Mouse (Mus musculus): ENCODE measurements around the gene Snapc3. TPM values are rescaled to one million over a fixed set of nuclear protein-coding genes. Genes with fewer than 3 reads are reported as not detected.
"Not testable (repeated sequence)": the region's sequence is repeated elsewhere in the genome, so short reads cannot be mapped to it uniquely, and the experiment has no call there.

Snapc3 gene
- polyA plus RNA-seq, 1 experiment from 2014 or later, result 54.1 TPM

DNA sequence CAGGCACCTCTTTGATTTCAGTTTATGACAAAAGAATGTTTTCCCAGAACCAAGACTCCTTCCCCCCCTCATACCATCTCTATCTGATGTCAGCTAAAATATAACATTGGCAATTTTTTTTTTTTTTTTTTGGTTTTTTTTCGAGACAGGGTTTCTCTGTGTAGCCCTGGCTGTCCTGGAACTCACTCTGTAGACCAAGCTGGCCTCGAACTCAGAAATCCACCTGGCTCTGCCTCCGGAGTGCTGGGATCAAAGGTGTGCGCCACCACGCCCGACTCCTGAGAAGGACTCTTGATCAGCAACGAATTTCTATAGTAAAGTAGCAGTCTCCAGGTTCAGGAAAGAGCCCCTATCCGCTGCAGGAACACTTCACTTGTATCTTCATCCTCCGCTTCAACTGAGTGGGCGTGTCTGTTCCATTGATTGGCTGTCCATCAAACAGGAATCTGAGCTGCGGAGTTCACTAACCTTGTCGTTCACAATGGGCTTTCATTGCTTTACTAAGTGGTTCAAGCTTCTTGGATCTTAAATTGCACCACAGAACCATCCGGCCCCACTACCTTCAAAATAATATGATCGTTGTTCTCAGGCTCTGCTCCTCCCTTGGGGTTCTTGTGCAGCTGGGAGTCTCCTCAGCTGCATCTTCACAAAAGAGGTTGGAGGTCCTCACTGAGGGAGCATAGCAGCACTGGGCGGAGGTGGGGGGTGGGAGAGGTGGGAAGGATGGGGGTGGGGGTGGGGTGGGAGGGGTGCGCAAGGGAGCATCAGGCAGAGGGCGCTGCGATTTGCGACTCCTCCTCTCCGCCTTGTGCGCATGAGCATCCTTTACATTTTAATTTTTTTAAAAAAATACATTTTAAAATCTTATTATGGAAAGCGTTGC is 82.9 kb downstream of the Snapc3 start:
- peak overlapping the region; percentile 63 for H3K4me2 ChIP-seq (ENCODE audit: low read length)
- peak overlapping the region; percentile 62 for H3K27ac ChIP-seq (ENCODE audit: low read depth, low read length)
- H3K9me3 ChIP-seq (ENCODE audit: control insufficient read depth, low read length), result no peaks in the 10 kb centered on the region
- peak overlapping the region; percentile 47 for H3K9ac ChIP-seq (ENCODE audit: low read depth, low read length)
- H3K4me3 ChIP-seq (ENCODE audit: low read length), result peak overlapping the region; percentile 44
- H3K27me3 ChIP-seq (replicated peaks; ENCODE audit: control insufficient read depth, insufficient read depth, low read length), result no peaks in the 10 kb centered on the region
- no peaks in the 10 kb centered on the region for H3K4me1 ChIP-seq (ENCODE audit: control insufficient read depth, insufficient read depth, low read depth, low read length)
- ATAC-seq, result peak; percentile 93
- 7% methylated on average over 22 of the region's 22 CpGs for WGBS
- no peaks in the 10 kb centered on the region for H3K36me3 ChIP-seq (ENCODE audit: control insufficient read depth, insufficient read depth, low read length)

GRCm38 (mm10) chr4:83501037-83501430 is 83.5 kb downstream of the Snapc3 start:
- Histone ChIP-seq H3K27ac (ENCODE audit: low read depth, low read length) (no peak overlapping the region), H3K4me3 (ENCODE audit: low read length) (peak overlapping the region; percentile 44), H3K9ac (ENCODE audit: low read depth, low read length) (peak overlapping the region; percentile 51), H3K27me3 (replicated peaks; ENCODE audit: control insufficient read depth, insufficient read depth, low read length) (no peaks in the 10 kb centered on the region), H3K4me1 (ENCODE audit: control insufficient read depth, insufficient read depth, low read depth, low read length) (no peaks in the 10 kb centered on the region), H3K36me3 (ENCODE audit: control insufficient read depth, insufficient read depth, low read length) (no peaks in the 10 kb centered on the region), H3K4me2 (ENCODE audit: low read length) (peak overlapping the region; percentile 63), H3K9me3 (ENCODE audit: control insufficient read depth, low read length) (no peaks in the 10 kb centered on the region)
- ATAC-seq, result peak; percentile 80
- WGBS, result 29% methylated on average over 7 of the region's 7 CpGs

GRCm38 (mm10) chr4:83509600-83509999 is 92.1 kb downstream of the Snapc3 start:
- Histone ChIP-seq H3K4me3 (ENCODE audit: low read length) (no peak overlapping the region), H3K4me1 (ENCODE audit: control insufficient read depth, insufficient read depth, low read depth, low read length) (no peaks in the 10 kb centered on the region), H3K9me3 (ENCODE audit: control insufficient read depth, low read length) (no peaks in the 10 kb centered on the region), H3K27ac (ENCODE audit: low read depth, low read length) (no peak overlapping the region), H3K36me3 (ENCODE audit: control insufficient read depth, insufficient read depth, low read length) (no peaks in the 10 kb centered on the region), H3K27me3 (replicated peaks; ENCODE audit: control insufficient read depth, insufficient read depth, low read length) (no peaks in the 10 kb centered on the region), H3K4me2 (ENCODE audit: low read length) (no peak overlapping the region), H3K9ac (ENCODE audit: low read depth, low read length) (no peak overlapping the region)
- no peak for ATAC-seq
- 60% methylated on average over 2 of the region's 2 CpGs for WGBS

DNA sequence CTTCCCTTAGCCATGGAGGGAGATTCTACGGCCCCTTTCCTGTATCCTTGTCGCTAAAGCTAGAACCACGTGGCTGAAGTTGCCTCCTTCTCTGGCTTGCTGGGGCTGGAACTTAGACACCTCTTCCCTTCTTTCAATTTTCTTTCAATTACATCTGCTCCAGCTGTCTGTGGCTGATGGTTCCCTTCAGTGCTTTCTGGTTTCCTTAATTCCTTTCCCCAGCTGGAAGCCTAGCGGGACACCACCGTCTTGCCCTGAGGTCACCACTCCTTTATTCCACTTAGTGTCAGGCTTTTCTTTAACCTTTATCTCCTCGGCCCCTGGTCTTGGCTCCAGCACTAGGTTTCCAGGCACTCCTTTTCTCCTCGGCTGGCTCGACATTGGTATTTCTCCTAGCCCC is 93.6 kb downstream of the Snapc3 start:
- Histone ChIP-seq H3K9ac (ENCODE audit: low read depth, low read length) (no peak overlapping the region), H3K4me3 (ENCODE audit: low read length) (no peak overlapping the region), H3K27me3 (replicated peaks; ENCODE audit: control insufficient read depth, insufficient read depth, low read length) (no peaks in the 10 kb centered on the region), H3K4me1 (ENCODE audit: control insufficient read depth, insufficient read depth, low read depth, low read length) (no peaks in the 10 kb centered on the region), H3K27ac (ENCODE audit: low read depth, low read length) (no peak overlapping the region), H3K4me2 (ENCODE audit: low read length) (no peak overlapping the region), H3K36me3 (ENCODE audit: control insufficient read depth, insufficient read depth, low read length) (no peaks in the 10 kb centered on the region), H3K9me3 (ENCODE audit: control insufficient read depth, low read length) (no peaks in the 10 kb centered on the region)
- no peak for ATAC-seq
- 35% methylated on average over 8 of the region's 8 CpGs for WGBS

- WGBS, result 86% methylated on average over 3 of the region's 3 CpGs
- Histone ChIP-seq H3K36me3 (ENCODE audit: control insufficient read depth, insufficient read depth, low read length) (no peaks in the 10 kb centered on the region), H3K27ac (ENCODE audit: low read depth, low read length) (no peak overlapping the region), H3K9ac (ENCODE audit: low read depth, low read length) (no peak overlapping the region), H3K9me3 (ENCODE audit: control insufficient read depth, low read length) (no peaks in the 10 kb centered on the region), H3K4me3 (ENCODE audit: low read length) (no peak overlapping the region), H3K27me3 (replicated peaks; ENCODE audit: control insufficient read depth, insufficient read depth, low read length) (no peaks in the 10 kb centered on the region), H3K4me1 (ENCODE audit: control insufficient read depth, insufficient read depth, low read depth, low read length) (no peaks in the 10 kb centered on the region), H3K4me2 (ENCODE audit: low read length) (no peak overlapping the region)
- no peak for ATAC-seq
These were observed 94.7 kb downstream of the Snapc3 start for GRCm38 (mm10) chr4:83512217-83512616.

GRCm38 (mm10) chr4:83512644-83513043 is 95.1 kb downstream of the Snapc3 start:
- 75% methylated on average over 2 of the region's 2 CpGs for WGBS
- no peak for ATAC-seq
- Histone ChIP-seq H3K4me1 (ENCODE audit: control insufficient read depth, insufficient read depth, low read depth, low read length) (no peaks in the 10 kb centered on the region), H3K27ac (ENCODE audit: low read depth, low read length) (no peak overlapping the region), H3K4me3 (ENCODE audit: low read length) (no peak overlapping the region), H3K9ac (ENCODE audit: low read depth, low read length) (no peak overlapping the region), H3K36me3 (ENCODE audit: control insufficient read depth, insufficient read depth, low read length) (no peaks in the 10 kb centered on the region), H3K4me2 (ENCODE audit: low read length) (no peak overlapping the region), H3K9me3 (ENCODE audit: control insufficient read depth, low read length) (no peaks in the 10 kb centered on the region), H3K27me3 (replicated peaks; ENCODE audit: control insufficient read depth, insufficient read depth, low read length) (no peaks in the 10 kb centered on the region)

DNA sequence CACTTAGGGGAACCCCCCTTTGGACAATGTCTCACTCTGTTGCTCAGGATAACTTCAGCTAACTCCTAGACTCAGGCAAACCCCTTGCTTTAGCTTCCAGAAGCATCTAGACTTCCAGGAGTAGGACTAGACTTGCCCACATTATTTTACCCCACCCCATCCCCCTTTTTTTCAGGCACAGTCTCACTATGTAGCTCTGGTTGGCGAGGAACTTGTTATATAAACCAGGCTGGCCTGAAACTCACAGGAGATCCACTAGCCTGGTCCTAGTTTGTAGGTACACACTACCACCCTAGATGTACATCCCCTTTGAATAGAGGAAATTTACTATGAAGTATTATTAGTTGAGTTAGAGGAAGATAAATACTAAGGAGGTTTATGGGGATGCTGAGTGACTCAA is 96.7 kb downstream of the Snapc3 start:
- no peak overlapping the region for H3K27ac ChIP-seq (ENCODE audit: low read depth, low read length)
- no peaks in the 10 kb centered on the region for H3K4me1 ChIP-seq (ENCODE audit: control insufficient read depth, insufficient read depth, low read depth, low read length)
- H3K9me3 ChIP-seq (ENCODE audit: control insufficient read depth, low read length), result no peaks in the 10 kb centered on the region
- no peak overlapping the region for H3K9ac ChIP-seq (ENCODE audit: low read depth, low read length)
- no peaks in the 10 kb centered on the region for H3K27me3 ChIP-seq (replicated peaks; ENCODE audit: control insufficient read depth, insufficient read depth, low read length)
- no peak for ATAC-seq
- WGBS, result 89% methylated on average over 1 of the region's 1 CpGs
- H3K4me3 ChIP-seq (ENCODE audit: low read length), result no peak overlapping the region
- H3K36me3 ChIP-seq (ENCODE audit: control insufficient read depth, insufficient read depth, low read length), result no peaks in the 10 kb centered on the region
- no peak overlapping the region for H3K4me2 ChIP-seq (ENCODE audit: low read length)

GRCm38 (mm10) chr4:83514976-83515669 is 97.6 kb downstream of the Snapc3 start:
- H3K4me1 ChIP-seq (ENCODE audit: control insufficient read depth, insufficient read depth, low read depth, low read length), result no peaks in the 10 kb centered on the region
- 81% methylated on average over 10 of the region's 10 CpGs for WGBS
- H3K36me3 ChIP-seq (ENCODE audit: control insufficient read depth, insufficient read depth, low read length), result no peaks in the 10 kb centered on the region
- no peak overlapping the region for H3K4me2 ChIP-seq (ENCODE audit: low read length)
- H3K27me3 ChIP-seq (replicated peaks; ENCODE audit: control insufficient read depth, insufficient read depth, low read length), result no peaks in the 10 kb centered on the region
- no peak overlapping the region for H3K9ac ChIP-seq (ENCODE audit: low read depth, low read length)
- ATAC-seq, result no peak
- H3K27ac ChIP-seq (ENCODE audit: low read depth, low read length), result no peak overlapping the region
- H3K9me3 ChIP-seq (ENCODE audit: control insufficient read depth, low read length), result no peaks in the 10 kb centered on the region
- no peak overlapping the region for H3K4me3 ChIP-seq (ENCODE audit: low read length)

DNA sequence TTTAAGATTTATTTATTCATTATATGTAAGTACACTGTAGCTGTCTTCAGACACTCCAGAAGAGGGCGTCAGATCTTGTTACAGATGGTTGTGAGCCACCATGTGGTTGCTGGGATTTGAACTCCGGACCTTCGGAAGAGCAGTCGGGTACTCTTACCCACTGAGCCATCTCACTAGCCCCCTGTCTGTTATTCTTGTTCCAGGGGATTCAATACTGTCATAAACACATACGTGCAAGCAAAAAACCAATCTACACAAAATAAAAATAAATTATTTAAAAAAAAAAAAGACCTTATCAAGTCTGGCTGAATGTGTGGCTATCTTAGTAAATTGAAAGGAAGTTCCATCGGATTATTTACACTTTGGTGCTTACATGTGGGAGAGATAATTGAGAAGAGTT is 98.6 kb downstream of the Snapc3 start:
- 95% methylated on average over 5 of the region's 6 CpGs for WGBS
- ATAC-seq, result not testable (repeated sequence)

More for the DNA sequence above, 98.6 kb downstream of the Snapc3 start:
- H3K4me1 ChIP-seq (ENCODE audit: control insufficient read depth, insufficient read depth, low read depth, low read length); H3K9me3 ChIP-seq (ENCODE audit: control insufficient read depth, low read length); H3K4me2 ChIP-seq (ENCODE audit: low read length); H3K36me3 ChIP-seq (ENCODE audit: control insufficient read depth, insufficient read depth, low read length); H3K27me3 ChIP-seq (replicated peaks; ENCODE audit: control insufficient read depth, insufficient read depth, low read length); H3K4me3 ChIP-seq (ENCODE audit: low read length); H3K9ac ChIP-seq (ENCODE audit: low read depth, low read length); H3K27ac ChIP-seq (ENCODE audit: low read depth, low read length): not testable (repeated sequence)

Measured in hindbrain, embryonic 16.5 days (tissue).